Mouse (Mus musculus): ENCODE results near the gene Sigmar1. TPM values are rescaled to one million over a fixed set of nuclear protein-coding genes. Genes with fewer than 3 reads are reported as not detected.

Gene Sigmar1
- total and polyA plus RNA-seq, 3 experiments = 26.4 to 97.5 (median 60.7) TPM

Other genes starting within 250 kb of the Sigmar1 start
- not detected in 2 replicates for gene 1110017D15Rik, start 238.8 kb downstream of the Sigmar1 start, total RNA-seq (2012; rRNA removed)
- gene 1110017D15Rik, start 238.8 kb downstream of the Sigmar1 start, total RNA-seq (2014; rRNA removed) = not detected in 2 replicates
- not detected in 2 replicates for gene 1110017D15Rik, start 238.8 kb downstream of the Sigmar1 start, polyA plus RNA-seq (2012; ENCODE audit: insufficient read length, low read depth)
- 1.2 and 1.6 TPM in 2 replicates for gene Fam219a, start 186.6 kb downstream of the Sigmar1 start, total RNA-seq (2012; rRNA removed)
- gene Fam219a, start 186.6 kb downstream of the Sigmar1 start, total RNA-seq (2014; rRNA removed) = 0.11 and 0.20 TPM in 2 replicates
- gene Fam219a, start 186.6 kb downstream of the Sigmar1 start, polyA plus RNA-seq (2012; ENCODE audit: insufficient read length, low read depth) = 1.5 and 1.8 TPM in 2 replicates
- gene Dnaic1, start 186.4 kb downstream of the Sigmar1 start, total RNA-seq (2012; rRNA removed) = 0.42 and 0.89 TPM in 2 replicates
- gene Dnaic1, start 186.4 kb downstream of the Sigmar1 start, total RNA-seq (2014; rRNA removed) = 0.34 and 1.1 TPM in 2 replicates
- gene Dnaic1, start 186.4 kb downstream of the Sigmar1 start, polyA plus RNA-seq (2012; ENCODE audit: insufficient read length, low read depth) = 3.7 and 4.1 TPM in 2 replicates
- 0.25 and 0.59 TPM in 2 replicates for gene Enho, start 115.8 kb downstream of the Sigmar1 start, total RNA-seq (2012; rRNA removed)
- gene Enho, start 115.8 kb downstream of the Sigmar1 start, total RNA-seq (2014; rRNA removed) = 0.17 TPM in 1 of 2 replicates, not detected in the other
- gene Enho, start 115.8 kb downstream of the Sigmar1 start, polyA plus RNA-seq (2012; ENCODE audit: insufficient read length, low read depth) = not detected in 2 replicates
- not detected in 2 replicates for gene Cntfr, start 59.1 kb downstream of the Sigmar1 start, total RNA-seq (2012; rRNA removed)
- not detected in 2 replicates for gene Cntfr, start 59.1 kb downstream of the Sigmar1 start, total RNA-seq (2014; rRNA removed)
- not detected in 2 replicates for gene Cntfr, start 59.1 kb downstream of the Sigmar1 start, polyA plus RNA-seq (2012; ENCODE audit: insufficient read length, low read depth)
- gene Il11ra1, start 56.2 kb downstream of the Sigmar1 start, total RNA-seq (2012; rRNA removed) = 4.2 and 5.7 TPM in 2 replicates
- gene Il11ra1, start 56.2 kb downstream of the Sigmar1 start, total RNA-seq (2014; rRNA removed) = 1.2 and 1.3 TPM in 2 replicates
- 4.8 and 6.9 TPM in 2 replicates for gene Il11ra1, start 56.2 kb downstream of the Sigmar1 start, polyA plus RNA-seq (2012; ENCODE audit: insufficient read length, low read depth)
- gene Rpp25l, start 42.6 kb downstream of the Sigmar1 start, total RNA-seq (2012; rRNA removed) = 65.3 and 84.1 TPM in 2 replicates
- gene Rpp25l, start 42.6 kb downstream of the Sigmar1 start, total RNA-seq (2014; rRNA removed) = 62.8 and 72.8 TPM in 2 replicates
- gene Rpp25l, start 42.6 kb downstream of the Sigmar1 start, polyA plus RNA-seq (2012; ENCODE audit: insufficient read length, low read depth) = 48.1 and 48.5 TPM in 2 replicates
- 130 and 133 TPM in 2 replicates for gene Dctn3, start 33.0 kb downstream of the Sigmar1 start, total RNA-seq (2012; rRNA removed)
- gene Dctn3, start 33.0 kb downstream of the Sigmar1 start, total RNA-seq (2014; rRNA removed) = 112 and 125 TPM in 2 replicates
- 90.5 and 117 TPM in 2 replicates for gene Dctn3, start 33.0 kb downstream of the Sigmar1 start, polyA plus RNA-seq (2012; ENCODE audit: insufficient read length, low read depth)
- gene Arid3c, start 25.0 kb downstream of the Sigmar1 start, total RNA-seq (2012; rRNA removed) = not detected in 2 replicates
- gene Arid3c, start 25.0 kb downstream of the Sigmar1 start, total RNA-seq (2014; rRNA removed) = not detected in 2 replicates
- not detected in 2 replicates for gene Arid3c, start 25.0 kb downstream of the Sigmar1 start, polyA plus RNA-seq (2012; ENCODE audit: insufficient read length, low read depth)
- 18.6 and 19.1 TPM in 2 replicates for gene Galt, start 929 bp downstream of the Sigmar1 start, total RNA-seq (2012; rRNA removed)
- 23.0 and 23.2 TPM in 2 replicates for gene Galt, start 929 bp downstream of the Sigmar1 start, total RNA-seq (2014; rRNA removed)
- gene Galt, start 929 bp downstream of the Sigmar1 start, polyA plus RNA-seq (2012; ENCODE audit: insufficient read length, low read depth) = 16.6 and 22.9 TPM in 2 replicates
- gene Ccl27a, start 18.1 kb upstream of the Sigmar1 start, total RNA-seq (2012; rRNA removed) = 3.1 and 5.6 TPM in 2 replicates
- gene Ccl27a, start 18.1 kb upstream of the Sigmar1 start, total RNA-seq (2014; rRNA removed) = 2.5 and 3.3 TPM in 2 replicates
- gene Ccl27a, start 18.1 kb upstream of the Sigmar1 start, polyA plus RNA-seq (2012; ENCODE audit: insufficient read length, low read depth) = 2.7 and 6.4 TPM in 2 replicates
- gene Gm21541, start 147.5 kb upstream of the Sigmar1 start, total RNA-seq (2012; rRNA removed) = not detected in 2 replicates
- gene Gm21541, start 147.5 kb upstream of the Sigmar1 start, total RNA-seq (2014; rRNA removed) = not detected in 2 replicates
- gene Gm21541, start 147.5 kb upstream of the Sigmar1 start, polyA plus RNA-seq (2012; ENCODE audit: insufficient read length, low read depth) = not detected in 2 replicates
- not detected in 2 replicates for gene Gm20878, start 185.4 kb upstream of the Sigmar1 start, total RNA-seq (2012; rRNA removed)
- gene Gm20878, start 185.4 kb upstream of the Sigmar1 start, total RNA-seq (2014; rRNA removed) = not detected in 2 replicates
- 1.3 TPM in 1 of 2 replicates, not detected in the other for gene Gm20878, start 185.4 kb upstream of the Sigmar1 start, polyA plus RNA-seq (2012; ENCODE audit: insufficient read length, low read depth)
- not detected in 2 replicates for gene Fam205a4, start 209.9 kb upstream of the Sigmar1 start, total RNA-seq (2012; rRNA removed)
- not detected in 2 replicates for gene Fam205a4, start 209.9 kb upstream of the Sigmar1 start, total RNA-seq (2014; rRNA removed)
- gene Fam205a4, start 209.9 kb upstream of the Sigmar1 start, polyA plus RNA-seq (2012; ENCODE audit: insufficient read length, low read depth) = not detected in 2 replicates

Measured in CH12.LX (cell line).